Mouse (Mus musculus): Measurements from ENCODE around the gene Serpina3b.
"Not testable (repeated sequence)": the region's sequence is repeated elsewhere in the genome, so short reads cannot be mapped to it uniquely, and the experiment has no call there.

DNA sequence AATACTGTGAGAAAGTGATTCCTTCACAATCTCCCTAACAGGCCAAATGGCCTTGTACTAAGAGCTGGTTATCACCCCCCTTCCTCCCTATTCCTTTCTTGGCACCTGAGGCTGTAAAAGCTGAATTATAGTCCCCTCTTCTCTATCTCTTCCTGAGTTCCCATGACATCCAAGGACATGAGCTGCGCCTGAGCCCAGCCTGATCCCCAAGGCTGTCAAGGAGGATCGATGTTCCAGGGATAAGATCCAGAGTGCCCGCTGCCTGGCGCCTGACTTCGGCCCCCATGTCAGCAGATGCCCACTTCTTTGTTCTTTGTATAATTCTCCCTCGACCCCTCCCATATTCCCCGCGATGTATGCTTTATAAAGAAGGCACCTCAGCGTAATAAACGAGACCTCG lies 15.5 kb upstream of the Serpina3b start, which contains the start of gene Serpina3a:
- not testable (repeated sequence) for TF ChIP-seq POLR2A (IDR thresholded peaks at IDR 0.05; ENCODE audit: borderline replicate concordance, extremely low read depth, insufficient read depth, insufficient read length, poor library complexity, severe bottlenecking); CTCF (IDR thresholded peaks at IDR 0.05; ENCODE audit: borderline replicate concordance, extremely low read depth, insufficient read depth, insufficient read length)
